Mouse (Mus musculus) liver, postnatal 0 days (tissue): ENCODE results near the gene Wipf3.

Experiments
- CTCF ChIP-seq: sonication (generic); IDR thresholded peaks from 2 replicates; pipeline ENCODE4 v1.5.1; 2016; ENCODE audit warnings: antibody characterized with exemption, low read depth
- EP300 ChIP-seq: IDR thresholded peaks from 2 replicates; pipeline ENCODE4 v1.6.1; 2016; ENCODE audit warnings: antibody characterized with exemption, low read depth, mild to moderate bottlenecking

DNA sequence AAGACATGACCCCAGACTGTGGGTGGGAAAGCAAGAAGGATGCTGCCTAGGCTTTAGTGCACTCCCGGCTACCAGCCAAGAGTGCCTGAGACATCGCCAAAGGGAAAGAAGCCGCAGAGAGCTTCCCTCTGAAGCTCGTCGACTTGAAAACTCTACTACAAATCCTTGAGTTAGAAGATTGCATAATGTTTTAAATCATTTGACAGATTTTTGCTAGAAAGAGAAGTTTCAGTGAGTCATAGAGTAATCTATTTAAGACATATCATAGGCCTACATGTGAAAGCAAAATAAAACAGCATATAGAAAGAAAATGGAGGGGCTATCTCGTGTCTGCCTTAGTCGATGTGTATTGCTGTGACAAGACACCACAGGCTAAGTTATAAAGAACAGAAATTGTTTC is 16.5 kb upstream of the Wipf3 start:
- TF ChIP-seq EP300 (no peak), CTCF (no peak)
